In the genomic region with DNA sequence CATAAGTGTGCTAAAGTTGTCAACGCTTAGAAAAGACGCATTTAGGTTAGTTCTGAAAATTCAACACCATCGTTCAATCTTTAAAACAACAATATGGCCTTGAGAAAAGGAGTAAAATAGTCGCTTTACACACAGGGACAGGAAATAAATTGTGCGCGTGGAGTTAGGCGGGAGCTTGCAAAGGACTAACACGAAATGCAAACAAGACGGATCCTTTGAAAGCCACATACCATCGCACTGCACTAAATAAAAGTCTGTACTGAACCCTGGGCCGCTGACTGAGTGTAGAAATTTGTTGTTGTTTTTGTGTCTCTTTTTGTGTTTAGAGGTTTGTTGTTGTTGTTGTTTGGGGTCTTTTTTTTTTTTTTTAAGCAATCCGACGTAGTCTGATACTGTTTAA, we compare ENCODE assay signal across 8 mouse cellular contexts.
DNase-seq lines count a peak whose midpoint lies in the region; ATAC-seq and TF ChIP-seq lines count a peak whose summit lies in the region.

No protein-coding gene starts in this region.

- H3K4me1 ChIP-seq in forebrain, embryonic 10.5 days = peaks cover 73% of the 10 kb centered on the region
- H3K4me1 ChIP-seq in kidney, embryonic 15.5 days = peaks cover 54% of the 10 kb centered on the region
- H3K4me1 ChIP-seq in neural tube, embryonic 11.5 days (ENCODE audit: control insufficient read depth, insufficient read depth, low read length) = peaks cover 43% of the 10 kb centered on the region

- ATAC-seq in kidney, embryonic 15.5 days (replicated peaks; ENCODE audit: low FRiP score) = no peak
- ATAC-seq in neural tube, embryonic 11.5 days (ENCODE audit: insufficient read depth, low FRiP score, low TSS enrichment) = no peak

- 1% methylated on average over 13 of the region's 13 CpGs for WGBS in forebrain, embryonic 10.5 days
- WGBS in kidney, embryonic 15.5 days = 2% methylated on average over 13 of the region's 13 CpGs
- WGBS in neural tube, embryonic 11.5 days = 1% methylated on average over 13 of the region's 13 CpGs

- H3K36me3 ChIP-seq in forebrain, embryonic 10.5 days (replicated peaks) = no peaks in the 10 kb centered on the region
- no peaks in the 10 kb centered on the region for H3K36me3 ChIP-seq in kidney, embryonic 15.5 days
- H3K36me3 ChIP-seq in neural tube, embryonic 11.5 days (ENCODE audit: control insufficient read depth, insufficient read depth, low read length) = no peaks in the 10 kb centered on the region

- peak overlapping the region; percentile 95 for H3K4me3 ChIP-seq in layer of hippocampus, adult 2 months
- H3K4me3 ChIP-seq in forebrain, embryonic 10.5 days = peak overlapping the region; percentile 83
- H3K4me3 ChIP-seq in kidney, embryonic 15.5 days (replicated peaks) = peak overlapping the region; percentile 47
- H3K4me3 ChIP-seq in neural tube, embryonic 11.5 days (ENCODE audit: low read depth, low read length) = peak overlapping the region; percentile 38

- peaks cover 13% of the 10 kb centered on the region; the same call in 1 of the 2 replicates for H3K27me3 ChIP-seq in forebrain, embryonic 10.5 days (ENCODE audit: poor library complexity, severe bottlenecking)
- peaks cover 34% of the 10 kb centered on the region for H3K27me3 ChIP-seq in kidney, embryonic 15.5 days
- no peaks in the 10 kb centered on the region for H3K27me3 ChIP-seq in neural tube, embryonic 11.5 days (ENCODE audit: control insufficient read depth, insufficient read depth, low read length)

- H3K4me2 ChIP-seq in kidney, embryonic 15.5 days = peak overlapping the region; percentile 78
- peak overlapping the region; percentile 62 for H3K4me2 ChIP-seq in neural tube, embryonic 11.5 days (ENCODE audit: low read depth)

- H3K9ac ChIP-seq in kidney, embryonic 15.5 days = peak overlapping the region; percentile 53
- H3K9ac ChIP-seq in neural tube, embryonic 11.5 days (ENCODE audit: low read length) = peak overlapping the region; percentile 58

- no peak for TF ChIP-seq CTCF in layer of hippocampus, adult 2 months (conservative IDR thresholded peaks at IDR 0.05)

- peak overlapping the region; percentile 98 for H3K27ac ChIP-seq in layer of hippocampus, adult 2 months
- peak overlapping the region; percentile 99 for H3K27ac ChIP-seq in forebrain, embryonic 10.5 days
- peak overlapping the region; percentile 90 for H3K27ac ChIP-seq in kidney, embryonic 15.5 days
- H3K27ac ChIP-seq in neural tube, embryonic 11.5 days (ENCODE audit: low read depth, low read length) = peak overlapping the region; percentile 74

- DNase-seq in layer of hippocampus, adult 2 months (ENCODE audit: low spot score in 2 of 2) = no peak
- no peak for DNase-seq in layer of hippocampus, postnatal 36 days
- peak; percentile 22 for DNase-seq in forebrain, embryonic 10.5 days (ENCODE audit: extremely low spot score, low spot score)
- DNase-seq in neural tube, embryonic 11.5 days (ENCODE audit: low spot score) = peak; percentile 21
- no peak for DNase-seq in urinary bladder, postnatal 25 days (ENCODE audit: low spot score)
- DNase-seq in gastrocnemius, postnatal 25 days = no peak
- DNase-seq in cerebellum, adult 11-12 months = no peak

- H3K9me3 ChIP-seq in forebrain, embryonic 10.5 days = no peaks in the 10 kb centered on the region
- no peaks in the 10 kb centered on the region for H3K9me3 ChIP-seq in kidney, embryonic 15.5 days (replicated peaks)
- H3K9me3 ChIP-seq in neural tube, embryonic 11.5 days (ENCODE audit: control insufficient read depth, low read length) = no peaks in the 10 kb centered on the region

Comparison
In these comparisons a context has a peak if more than half of its experiments do, and no peak if none do; other contexts are left out.
1. DNase-seq: peak in forebrain, embryonic 10.5 days (single experiment) and neural tube, embryonic 11.5 days (single experiment); none in layer of hippocampus, adult 2 months (0 of 2), layer of hippocampus, postnatal 36 days (0 of 2), urinary bladder, postnatal 25 days (single experiment), gastrocnemius, postnatal 25 days (single experiment) and cerebellum, adult 11-12 months (single experiment).
2. H3K4me3 ChIP-seq: peak in every context shown above with its lines; median percentile 95 in layer of hippocampus, adult 2 months; 83 in forebrain, embryonic 10.5 days; 47 in kidney, embryonic 15.5 days; 38 in neural tube, embryonic 11.5 days.
3. Peak in every context shown above with its lines, with median percentiles within 50 percentile points of each other: H3K27ac ChIP-seq.